9 mouse cellular contexts compared by ENCODE assay signal in genomic region chr12:35846905-35847610, GRCm38 (mm10).
DNase-seq lines count a peak whose midpoint lies in the region; ATAC-seq and TF ChIP-seq lines count a peak whose summit lies in the region.
"Had no signal": no experiment of that assay in that cellular context is flagged by ENCODE, and none has a peak within 500 bp of the region (broad histone marks: within the 10 kb centered on the region; RNA-seq: fewer than 3 reads in every experiment).

No protein-coding gene starts in this region.

- no peak for TF ChIP-seq POLR2A in thymus, adult 2 months (IDR thresholded peaks at IDR 0.05; ENCODE audit: control insufficient read depth, extremely low read depth, insufficient read depth, low read length, poor library complexity)

- no peak overlapping the region for H3K4me3 ChIP-seq in stomach, embryonic 16.5 days (replicated peaks; ENCODE audit: low read length)
- H3K4me3 ChIP-seq in thymus, adult 2 months (ENCODE audit: control insufficient read depth, insufficient read depth, low read length), result no peak overlapping the region

- H3K36me3 ChIP-seq in stomach, embryonic 16.5 days (ENCODE audit: control insufficient read depth, insufficient read depth, low read length), result no peaks in the 10 kb centered on the region
- H3K36me3 ChIP-seq in thymus, adult 2 months (ENCODE audit: control insufficient read depth, insufficient read depth, low read length), result no peaks in the 10 kb centered on the region

- no peak overlapping the region for H3K9ac ChIP-seq in stomach, embryonic 16.5 days (ENCODE audit: low read length)

- no peak for TF ChIP-seq CTCF in thymus, adult 2 months (IDR thresholded peaks at IDR 0.05; ENCODE audit: borderline replicate concordance, control insufficient read depth, extremely low read depth, insufficient read depth, low read length, poor library complexity)

- H3K27ac ChIP-seq in stomach, embryonic 16.5 days (ENCODE audit: low read length), result peak overlapping the region; percentile 70; the same call in 1 of the 2 replicates
- no peak overlapping the region for H3K27ac ChIP-seq in thymus, adult 2 months (ENCODE audit: control insufficient read depth, insufficient read depth, low read length)

- no peaks in the 10 kb centered on the region for H3K4me1 ChIP-seq in stomach, embryonic 16.5 days (ENCODE audit: control insufficient read depth, insufficient read depth, low read length)
- no peaks in the 10 kb centered on the region for H3K4me1 ChIP-seq in thymus, adult 2 months (replicated peaks; ENCODE audit: control insufficient read depth, insufficient read depth, low read length)

- peak; percentile 70 for ATAC-seq in stomach, embryonic 16.5 days (ENCODE audit: insufficient read depth, low FRiP score)

- no peak overlapping the region for H3K4me2 ChIP-seq in stomach, embryonic 16.5 days (ENCODE audit: low read depth, low read length)

- peak; percentile 8 to 55 for DNase-seq in frontal cortex, adult 2 months (ENCODE audit: extremely low spot score in 1 of 2, low spot score in 1 of 2)
- no peak for DNase-seq in frontal cortex, postnatal 10 days (ENCODE audit: low spot score in 2 of 2)
- DNase-seq in right cerebral cortex, adult 2 months (ENCODE audit: low spot score in 2 of 2), result peak; percentile 16 to 32
- DNase-seq in right cerebral cortex, postnatal 25 days, result no peak
- DNase-seq in kidney, postnatal 10 days, result peak; percentile 53
- DNase-seq in thymus, adult 2 months, result no peak
- no peak for DNase-seq in adrenal gland, adult 8-10 months

- 40% methylated on average over 5 of the region's 5 CpGs for WGBS in stomach, embryonic 16.5 days
- WGBS in thymus, adult 2 months, result 88% methylated on average over 5 of the region's 5 CpGs

- H3K27me3 ChIP-seq in stomach, embryonic 16.5 days (ENCODE audit: control insufficient read depth, insufficient read depth, low read length), result no peaks in the 10 kb centered on the region
- no peaks in the 10 kb centered on the region for H3K27me3 ChIP-seq in thymus, adult 2 months (ENCODE audit: control insufficient read depth, insufficient read depth, low read length)
- H3K27me3 ChIP-seq: CH12.LX had no signal

- no peaks in the 10 kb centered on the region for H3K9me3 ChIP-seq in stomach, embryonic 16.5 days (replicated peaks; ENCODE audit: control insufficient read depth, low read length)

Comparison
In these comparisons a context has a peak if more than half of its experiments do, and no peak if none do; other contexts are left out.
1. DNase-seq: peak in frontal cortex, adult 2 months (2 of 2), right cerebral cortex, adult 2 months (2 of 2) and kidney, postnatal 10 days (single experiment); none in frontal cortex, postnatal 10 days (0 of 2), right cerebral cortex, postnatal 25 days (single experiment), thymus, adult 2 months (single experiment) and adrenal gland, adult 8-10 months (single experiment).